Mouse (Mus musculus): ENCODE measurements at regions not wholly inside any gene's neighbourhood (a gene's known extent, or its start where the extent isn't known, plus 50 kb on each side); places are given as distances from the start of the nearest gene placed in this dataset.
"Not testable (repeated sequence)": the region's sequence is repeated elsewhere in the genome, so short reads cannot be mapped to it uniquely, and the experiment has no call there.

GRCm38 (mm10) chr15:34027111-34027510 lies 330.6 kb downstream of the 9430069I07Rik start:
- DNase-seq: not testable (repeated sequence)

- no peak for DNase-seq
Observed at GRCm38 (mm10) chr15:34025396-34025795, 332.3 kb downstream of the 9430069I07Rik start.

- DNase-seq: peak; percentile 72
Observed at GRCm38 (mm10) chr15:34021857-34022256, 335.8 kb downstream of the 9430069I07Rik start.

GRCm38 (mm10) chr15:34016397-34017156 lies 341.1 kb downstream of the 9430069I07Rik start:
- no peak for DNase-seq

GRCm38 (mm10) chr15:34008591-34008990 lies 349.1 kb downstream of the 9430069I07Rik start:
- no peak for DNase-seq

- peak; percentile 12 for DNase-seq
Observed at GRCm38 (mm10) chr15:33992383-33992782, 365.3 kb downstream of the 9430069I07Rik start.

GRCm38 (mm10) chr15:33975077-33975476 lies 382.6 kb downstream of the 9430069I07Rik start:
- DNase-seq: peak; percentile 5

GRCm38 (mm10) chr15:33973466-33973865 lies 384.2 kb downstream of the 9430069I07Rik start:
- DNase-seq: no peak

GRCm38 (mm10) chr15:33969409-33969808 lies 388.3 kb downstream of the 9430069I07Rik start:
- DNase-seq: no peak

GRCm38 (mm10) chr15:33935013-33935664 lies 422.5 kb downstream of the 9430069I07Rik start:
- no peak for DNase-seq

- no peak for DNase-seq
Observed at GRCm38 (mm10) chr15:33926446-33926845, 431.2 kb downstream of the 9430069I07Rik start.

- peak; percentile 15 for DNase-seq
Observed at GRCm38 (mm10) chr15:33924094-33924890, 433.4 kb downstream of the 9430069I07Rik start.

- no peak for DNase-seq
Observed at GRCm38 (mm10) chr15:33914891-33915290, 442.8 kb downstream of the 9430069I07Rik start.

- peak; percentile 44 for DNase-seq
Observed at GRCm38 (mm10) chr15:33906727-33907479, 450.8 kb downstream of the 9430069I07Rik start.

- DNase-seq: no peak
Observed at GRCm38 (mm10) chr15:33896076-33896475, 461.6 kb downstream of the 9430069I07Rik start.

- DNase-seq: no peak
Observed at GRCm38 (mm10) chr15:33890606-33891005, 467.1 kb downstream of the 9430069I07Rik start.

GRCm38 (mm10) chr15:33888865-33889368 lies 468.8 kb downstream of the 9430069I07Rik start:
- DNase-seq: no peak

GRCm38 (mm10) chr15:33862224-33862752 lies 495.4 kb downstream of the 9430069I07Rik start:
- no peak for DNase-seq

- no peak for DNase-seq
Observed at GRCm38 (mm10) chr15:33825435-33826088, 532.1 kb downstream of the 9430069I07Rik start.

GRCm38 (mm10) chr15:33824826-33825225 lies 532.8 kb downstream of the 9430069I07Rik start:
- no peak for DNase-seq

- DNase-seq: no peak
Observed at GRCm38 (mm10) chr15:33780960-33781359, 576.7 kb downstream of the 9430069I07Rik start.

GRCm38 (mm10) chr15:33759496-33759895 lies 598.2 kb downstream of the 9430069I07Rik start:
- DNase-seq: no peak

All from right cerebral cortex, postnatal 25 days (tissue).